Mouse (Mus musculus) layer of hippocampus, adult 2 months (tissue): ENCODE results near the gene Lpin2. TPM values are rescaled to one million over a fixed set of nuclear protein-coding genes. Genes with fewer than 3 reads are reported as not detected.
A peak's percentile ranks its signal among the peaks of the same experiment; 100 is the strongest.

ENCODE experiments used
- DNase-seq, 2 experiments: peaks; one replicate each; pipeline ENCODE4 v3.0.0; 2022; ENCODE audit warnings: low spot score in 2 of 2
- H3K27ac ChIP-seq: fragments of 200-600 bp; 2 replicates; pipeline ENCODE4 v1.8.1; 2022
- H3K4me3 ChIP-seq: fragments of 200-600 bp; 2 replicates; pipeline ENCODE4 v1.8.1; 2022; ENCODE audit warnings: mild to moderate bottlenecking
- CTCF ChIP-seq: fragments of 200-600 bp; conservative IDR thresholded peaks from 2 replicates; pipeline ENCODE4 v1.8.1; 2022; ENCODE audit warnings: antibody characterized with exemption, mild to moderate bottlenecking, moderate library complexity
- total RNA-seq, 2 experiments: library from RNA; stranded (reverse); gene quantifications; 2 replicates each; pipeline ENCODE4 v1.2.3; 2021

Lpin2 gene
- total RNA-seq, 2 experiments from 2014 or later: 95.8 to 109 TPM

GRCm38 (mm10) chr17:71231998-71232397 is 49.6 kb downstream of the Lpin2 start:
- TF ChIP-seq CTCF: peak; percentile 24

DNA sequence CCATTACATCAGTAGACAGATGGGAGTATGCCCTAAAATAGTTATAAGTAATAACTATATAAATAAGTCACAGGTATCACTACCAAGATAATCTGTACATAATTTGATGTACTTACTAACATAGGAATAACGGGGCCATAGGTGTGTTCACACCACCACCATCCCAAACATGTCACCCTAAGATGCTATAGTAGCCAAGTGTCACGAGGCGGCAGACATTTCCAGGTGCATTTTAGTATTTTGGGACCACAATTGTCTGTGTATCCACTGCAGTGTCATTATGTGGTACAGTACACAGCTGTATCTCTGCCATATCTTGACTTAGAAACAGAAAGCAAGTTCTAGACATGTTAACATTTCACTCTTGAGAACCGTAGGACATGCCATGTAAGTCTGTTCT is 50.9 kb downstream of the Lpin2 start:
- Histone ChIP-seq H3K27ac (no peak overlapping the region), H3K4me3 (no peak overlapping the region)
- TF ChIP-seq CTCF: no peak
- no peak for DNase-seq

More at GRCm38 (mm10) chr17:71231998-71232397, 49.6 kb downstream of the Lpin2 start:
- Histone ChIP-seq H3K4me3 (no peak overlapping the region), H3K27ac (no peak overlapping the region)
- no peak for DNase-seq

GRCm38 (mm10) chr17:71234041-71234594 is 51.8 kb downstream of the Lpin2 start:
- Histone ChIP-seq H3K4me3 (no peak overlapping the region), H3K27ac (no peak overlapping the region)
- TF ChIP-seq CTCF: no peak
- DNase-seq: no peak

DNA sequence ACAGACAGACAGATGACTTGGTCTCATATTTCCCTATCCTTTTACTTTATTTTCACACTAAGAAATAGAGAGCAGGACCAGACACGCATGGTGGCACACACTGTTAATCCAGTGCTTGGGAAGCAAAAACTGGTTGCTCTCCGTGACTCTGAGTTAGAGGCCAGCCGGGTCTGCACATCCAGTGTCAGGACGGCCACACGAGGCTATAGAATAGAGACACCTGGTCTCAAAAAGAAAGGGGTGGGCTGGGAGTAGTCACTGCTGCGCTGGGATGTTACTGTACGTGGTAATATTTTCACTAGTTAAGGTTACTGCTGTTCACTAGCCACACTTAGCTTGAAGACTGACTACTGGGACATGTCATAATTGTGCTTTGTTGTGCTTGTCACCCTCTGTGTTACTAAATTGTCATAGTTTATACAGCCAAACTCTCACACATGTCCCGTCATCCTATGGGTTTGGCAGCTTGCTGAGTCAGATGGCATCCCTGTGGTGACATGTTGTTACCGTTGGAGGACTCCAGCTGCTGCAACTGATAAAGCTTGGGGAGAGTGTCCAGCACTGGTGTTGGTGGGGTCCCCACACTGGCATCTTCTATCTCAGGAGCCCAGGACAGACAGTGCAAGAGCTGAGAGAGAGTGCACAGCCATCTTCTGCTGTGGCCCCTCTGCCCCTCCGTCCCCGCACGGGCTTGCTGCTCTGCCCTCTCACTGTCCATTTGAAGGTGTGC is 53.0 kb downstream of the Lpin2 start:
- no peak for DNase-seq
- no peak overlapping the region for H3K4me3 ChIP-seq
- TF ChIP-seq CTCF: no peak
- no peak overlapping the region for H3K27ac ChIP-seq

- no peak overlapping the region for H3K27ac ChIP-seq
- DNase-seq: no peak
- TF ChIP-seq CTCF: no peak
- H3K4me3 ChIP-seq: no peak overlapping the region
These were observed 56.1 kb downstream of the Lpin2 start for GRCm38 (mm10) chr17:71238494-71238893.

DNA sequence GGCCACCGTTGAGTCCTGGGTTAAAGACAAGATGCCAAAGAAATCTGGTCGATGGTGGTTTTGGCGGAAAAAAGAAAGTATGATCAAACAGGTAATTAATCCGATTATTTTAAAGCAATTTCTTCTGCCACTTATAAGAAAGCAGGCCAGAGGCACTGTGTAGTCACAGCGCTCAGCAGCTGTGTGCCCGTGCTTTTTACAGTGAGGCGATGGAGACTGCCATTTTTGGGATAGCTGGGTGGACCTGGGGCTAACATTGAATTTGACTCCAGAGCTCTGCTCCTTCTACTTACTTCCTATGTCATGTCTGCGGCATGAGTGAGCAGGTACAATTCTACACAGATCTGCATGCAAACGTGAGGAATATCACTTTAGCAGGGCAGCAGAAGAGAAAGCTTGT is 58.5 kb downstream of the Lpin2 start:
- no peak overlapping the region for H3K4me3 ChIP-seq
- no peak overlapping the region for H3K27ac ChIP-seq
- TF ChIP-seq CTCF: no peak
- no peak for DNase-seq

GRCm38 (mm10) chr17:71242666-71243065 is 60.3 kb downstream of the Lpin2 start:
- no peak for DNase-seq
- TF ChIP-seq CTCF: no peak
- Histone ChIP-seq H3K4me3 (no peak overlapping the region), H3K27ac (no peak overlapping the region)

GRCm38 (mm10) chr17:71245133-71245532 is 62.8 kb downstream of the Lpin2 start:
- Histone ChIP-seq H3K27ac (no peak overlapping the region), H3K4me3 (no peak overlapping the region)
- DNase-seq: no peak
- TF ChIP-seq CTCF: no peak

DNA sequence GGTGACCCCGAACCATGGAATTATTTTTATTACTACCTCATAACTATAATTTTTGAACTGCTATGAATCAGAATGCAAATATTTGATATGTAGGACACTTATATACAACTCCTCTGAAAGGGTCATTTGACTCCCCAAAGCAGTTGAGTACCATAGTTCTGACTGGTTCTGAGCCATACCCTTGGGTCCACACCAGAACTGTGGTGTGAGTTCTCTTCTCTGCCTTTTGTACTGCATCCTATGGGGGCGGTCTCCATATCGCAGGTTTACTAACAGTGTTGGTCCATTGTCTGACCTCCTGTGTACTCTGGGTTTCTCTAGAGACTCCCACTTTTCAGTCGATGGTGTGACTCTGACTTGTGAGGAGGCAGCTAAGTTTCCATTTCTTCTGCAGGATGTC is 63.7 kb downstream of the Lpin2 start:
- TF ChIP-seq CTCF: no peak
- H3K4me3 ChIP-seq: no peak overlapping the region
- no peak overlapping the region for H3K27ac ChIP-seq
- no peak for DNase-seq

DNA sequence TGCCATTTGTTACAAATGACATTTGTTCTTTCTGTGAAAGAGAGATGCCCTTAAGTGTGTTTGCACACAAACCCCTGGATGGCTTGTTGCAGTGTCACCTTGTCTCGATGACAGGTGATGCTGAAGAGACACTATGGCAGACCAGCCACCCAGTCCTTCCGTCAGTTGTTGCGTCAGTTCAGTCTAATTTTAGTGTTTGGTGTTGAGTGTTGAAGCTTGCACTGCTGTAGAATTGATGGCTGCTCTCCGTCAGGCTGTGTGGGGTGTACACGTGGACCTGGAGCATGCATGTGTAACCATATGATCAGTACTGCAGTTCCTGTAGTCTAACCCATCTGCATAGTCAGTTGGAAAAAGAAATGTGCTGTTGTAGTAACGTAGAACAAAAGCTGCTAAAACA is 66.6 kb downstream of the Lpin2 start:
- peak overlapping the region; percentile 39; the same call in 1 of the 2 replicates for H3K27ac ChIP-seq
- no peak for TF ChIP-seq CTCF
- DNase-seq: no peak
- H3K4me3 ChIP-seq: no peak overlapping the region

- H3K27ac ChIP-seq: no peak overlapping the region
- no peak for TF ChIP-seq CTCF
- no peak overlapping the region for H3K4me3 ChIP-seq
- DNase-seq: no peak
These were observed 67.7 kb downstream of the Lpin2 start for GRCm38 (mm10) chr17:71250046-71250445.

GRCm38 (mm10) chr17:71250819-71251600 is 68.7 kb downstream of the Lpin2 start:
- no peak for DNase-seq
- TF ChIP-seq CTCF: no peak
- H3K4me3 ChIP-seq: no peak overlapping the region
- H3K27ac ChIP-seq: no peak overlapping the region

- DNase-seq: no peak
- no peak for TF ChIP-seq CTCF
- no peak overlapping the region for H3K27ac ChIP-seq
These were observed 69.2 kb downstream of the Lpin2 start for GRCm38 (mm10) chr17:71251601-71252001.

More at GRCm38 (mm10) chr17:71251601-71252001, 69.2 kb downstream of the Lpin2 start:
- no peak overlapping the region for H3K4me3 ChIP-seq
